ENCODE assay signal across 1 mouse cellular context in genomic region chr16:21673046-21673445, GRCm38 (mm10). TPM values are rescaled to one million over a fixed set of nuclear protein-coding genes. Genes with fewer than 3 reads are reported as not detected.
"Had no signal": no experiment of that assay in that cellular context is flagged by ENCODE, and none has a peak within 500 bp of the region (broad histone marks: within the 10 kb centered on the region; RNA-seq: fewer than 3 reads in every experiment).

No protein-coding gene starts in this region.

RNA-seq across cellular contexts. Expression of gene 2510009E07Rik, which starts 21.4 kb away (rescaled TPM):
- polyA plus RNA-seq: erythroblast, embryonic 14.5 days had no signal
